Mouse (Mus musculus): ENCODE measurements at regions not wholly inside any gene's neighbourhood (a gene's known extent, or its start where the extent isn't known, plus 50 kb on each side); places are given as distances from the start of the nearest gene placed in this dataset.

- ATAC-seq (ENCODE audit: low TSS enrichment): peak; percentile 54
Measured at GRCm38 (mm10) chr2:30676833-30677459, 82.1 kb downstream of the Cstad start.

GRCm38 (mm10) chr2:30676450-30676832 lies 81.6 kb downstream of the Cstad start:
- ATAC-seq (ENCODE audit: low TSS enrichment): peak; percentile 59

GRCm38 (mm10) chr2:30675839-30676238 lies 81.0 kb downstream of the Cstad start:
- ATAC-seq (ENCODE audit: low TSS enrichment): no peak

- ATAC-seq (ENCODE audit: low TSS enrichment): peak; percentile 73
Measured at GRCm38 (mm10) chr2:30670836-30671586, 76.2 kb downstream of the Cstad start.

- no peak for ATAC-seq (ENCODE audit: low TSS enrichment)
Measured at GRCm38 (mm10) chr2:30667468-30667867, 72.6 kb downstream of the Cstad start.

GRCm38 (mm10) chr2:30661147-30661546 lies 66.3 kb downstream of the Cstad start:
- ATAC-seq (ENCODE audit: low TSS enrichment): no peak

- no peak for ATAC-seq (ENCODE audit: low TSS enrichment)
Measured at GRCm38 (mm10) chr2:30660613-30660991, 65.8 kb downstream of the Cstad start.

GRCm38 (mm10) chr2:30659836-30660612 lies 65.2 kb downstream of the Cstad start:
- no peak for ATAC-seq (ENCODE audit: low TSS enrichment)

- peak; percentile 51 for ATAC-seq (ENCODE audit: low TSS enrichment)
Measured at GRCm38 (mm10) chr2:30658844-30659555, 64.2 kb downstream of the Cstad start.

Data from frontal cortex, adult (tissue).